Mouse (Mus musculus) spleen, adult 2 months (tissue): Measurements from ENCODE around the gene Gm10697. TPM values are rescaled to one million over a fixed set of nuclear protein-coding genes. Genes with fewer than 3 reads are reported as not detected.
"Not testable (repeated sequence)": the region's sequence is repeated elsewhere in the genome, so short reads cannot be mapped to it uniquely, and the experiment has no call there.

Experiments
- DNase-seq, 2 experiments: peaks; one replicate each; pipeline versions ENCODE4 v3.0.0 to v3.0.0-alpha.2; 2012 to 2021; ENCODE audit warnings: low spot score in 2 of 2, low read depth in 1 of 2
- H3K27ac ChIP-seq: fragments of 200-500 bp; 2 replicates; pipeline ENCODE4 v1.5.1; 2012; ENCODE audit warnings: low read length, inconsistent platforms; ENCODE audit not compliant: insufficient read depth
- H3K27me3 ChIP-seq: fragments of 200-500 bp; 2 replicates; pipeline ENCODE4 v1.6.1; 2012; ENCODE audit warnings: mild to moderate bottlenecking, moderate library complexity, low read length, inconsistent platforms; ENCODE audit not compliant: control insufficient read depth, insufficient read depth
- H3K36me3 ChIP-seq: fragments of 200-500 bp; 2 replicates; pipeline ENCODE4 v1.6.1; 2012; ENCODE audit warnings: mild to moderate bottlenecking, low read length, inconsistent platforms; ENCODE audit not compliant: control insufficient read depth, insufficient read depth
- H3K4me1 ChIP-seq: fragments of 200-500 bp; 2 replicates; pipeline ENCODE4 v1.6.1; 2011; ENCODE audit warnings: inconsistent platforms; ENCODE audit not compliant: control insufficient read depth, insufficient read depth, insufficient read length
- H3K4me3 ChIP-seq: fragments of 200-500 bp; 2 replicates; pipeline ENCODE4 v1.5.1; 2011; ENCODE audit warnings: mild to moderate bottlenecking, inconsistent platforms; ENCODE audit not compliant: insufficient read depth, insufficient read length; ENCODE audit errors: extremely low read depth
- WGBS: fragments of 180-500 bp; shearing (Covaris S2); methylation state at CpG from one replicate; pipeline ENCODE4 v1.1.7; 2018; 5-methylcytosine and 5-hydroxymethylcytosine counted together
- polyA plus RNA-seq: library from polyadenylated mRNA; depleted of rRNA; stranded (reverse); fragments of >200 nt; gene quantifications from 2 replicates; pipeline ENCODE4 v1.2.3, GENCODE M21; 2012; rRNA removed

Gm10697 gene
- not detected in 2 replicates for polyA plus RNA-seq

GRCm38 (mm10) chr3:94072544-94072943, at the start of gene Gm10697:
TSS of gene Gm10697 (minus strand) at chr3:94072644.
- not testable (repeated sequence) for DNase-seq, H3K27ac ChIP-seq, H3K27me3 ChIP-seq, H3K36me3 ChIP-seq, H3K4me3 ChIP-seq, H3K4me1 ChIP-seq
- WGBS = 69% methylated on average over 2 of the region's 3 CpGs

DNA sequence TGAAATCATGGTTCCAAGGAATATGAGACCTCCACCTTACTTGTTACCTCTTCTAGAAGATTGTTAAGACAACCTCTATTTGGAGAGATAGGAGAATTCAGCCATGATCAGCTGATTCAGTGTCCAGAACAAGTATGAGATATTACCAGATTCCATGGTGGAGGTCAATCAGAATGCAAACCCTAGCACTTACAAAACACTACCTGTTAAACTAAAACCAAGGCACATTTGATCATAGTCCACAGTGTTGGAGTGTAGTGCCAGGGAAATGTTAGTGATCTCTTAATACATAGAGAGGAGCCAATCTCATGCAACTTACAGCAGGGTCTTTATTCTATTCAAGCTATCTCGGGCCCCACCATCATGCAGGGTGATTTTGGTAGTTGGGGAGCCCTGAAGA, 42.6 kb upstream of the Gm10697 start:
- H3K27ac ChIP-seq, H3K4me1 ChIP-seq, H3K36me3 ChIP-seq, H3K4me3 ChIP-seq, H3K27me3 ChIP-seq, DNase-seq: not testable (repeated sequence)
- WGBS = 62% methylated on average over 1 of the region's 1 CpGs

GRCm38 (mm10) chr3:94054785-94055184, 17.7 kb downstream of the Gm10697 start, which contains the start of gene Gm9125:
TSS of gene Gm9125 (minus strand) at chr3:94054885.
- not testable (repeated sequence) for H3K4me3 ChIP-seq, H3K27me3 ChIP-seq, H3K27ac ChIP-seq, H3K4me1 ChIP-seq, DNase-seq, H3K36me3 ChIP-seq
- 92% methylated on average over 2 of the region's 3 CpGs for WGBS

DNA sequence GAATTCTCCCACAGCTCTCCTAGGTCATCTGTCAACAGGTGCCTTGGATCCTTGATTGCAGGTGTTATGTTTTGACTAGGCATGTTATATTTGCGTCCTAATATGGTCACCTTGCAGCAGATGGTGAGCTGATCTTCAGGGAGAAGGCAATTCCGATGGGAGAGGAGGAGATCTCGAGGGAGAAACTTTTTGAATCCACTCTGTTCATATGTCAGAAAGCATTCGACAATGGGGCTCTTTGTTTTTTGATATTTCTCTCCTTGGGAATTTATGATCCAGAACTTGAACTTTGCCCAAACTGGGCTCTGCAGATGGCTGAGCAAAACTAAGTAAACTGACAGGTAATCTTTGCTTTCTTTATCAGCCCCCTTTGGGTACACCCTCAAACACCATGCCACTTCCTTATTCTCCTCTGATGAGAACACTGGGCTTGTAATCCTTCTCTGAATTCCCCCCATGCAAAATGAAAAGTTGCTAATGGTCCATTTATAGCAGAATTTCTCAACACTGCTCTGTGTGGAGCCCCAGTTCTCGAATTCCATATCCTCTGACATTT, 22.8 kb downstream of the Gm10697 start:
- H3K27me3 ChIP-seq, H3K4me3 ChIP-seq, DNase-seq, H3K36me3 ChIP-seq, H3K4me1 ChIP-seq, H3K27ac ChIP-seq: not testable (repeated sequence)
- WGBS = 50% methylated on average over 1 of the region's 5 CpGs

- WGBS = 86% methylated on average over 1 of the region's 1 CpGs
- not testable (repeated sequence) for H3K4me1 ChIP-seq, H3K4me3 ChIP-seq, H3K36me3 ChIP-seq, DNase-seq, H3K27me3 ChIP-seq, H3K27ac ChIP-seq
Observed at GRCm38 (mm10) chr3:94038241-94038640, 34.2 kb downstream of the Gm10697 start.

DNA sequence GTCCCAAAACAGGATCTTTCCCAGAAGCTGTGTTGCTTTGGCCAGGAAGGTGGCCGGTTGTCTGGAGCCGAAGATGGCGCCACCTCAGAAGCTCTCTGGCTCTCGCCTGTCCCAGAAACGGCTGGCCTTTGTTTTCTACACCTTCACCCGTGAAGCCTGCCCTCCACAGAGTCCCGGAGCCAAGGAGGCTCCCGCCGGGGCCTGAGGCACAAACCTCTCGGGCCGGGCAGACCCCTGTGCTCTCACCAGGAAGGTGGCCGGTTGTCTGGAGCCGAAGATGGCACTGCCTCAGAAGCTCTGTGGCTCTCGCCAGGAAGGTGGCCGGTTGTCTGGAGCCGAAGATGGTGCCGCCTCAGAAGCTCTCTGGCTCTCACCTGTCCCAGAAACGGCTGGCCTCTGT, 38.0 kb downstream of the Gm10697 start:
- not testable (repeated sequence) for H3K4me1 ChIP-seq, H3K27ac ChIP-seq, DNase-seq, H3K27me3 ChIP-seq, H3K36me3 ChIP-seq, H3K4me3 ChIP-seq
- 90% methylated on average over 18 of the region's 18 CpGs for WGBS

Other genes with a start within 250 kb of the Gm10697 start
- not detected in 2 replicates for gene Tdpoz3, start 246.6 kb downstream of the Gm10697 start, polyA plus RNA-seq
- gene Gm9117, start 129.1 kb downstream of the Gm10697 start, polyA plus RNA-seq = not detected in 2 replicates
- not detected in 2 replicates for gene Tdpoz5, start 111.3 kb downstream of the Gm10697 start, polyA plus RNA-seq
- not detected in 2 replicates for gene Gm9125, start 17.8 kb downstream of the Gm10697 start, polyA plus RNA-seq
- gene Gm10696, start 105.5 kb upstream of the Gm10697 start, polyA plus RNA-seq = not detected in 2 replicates
- not detected in 2 replicates for gene Gm5286, start 124.1 kb upstream of the Gm10697 start, polyA plus RNA-seq
- gene Gm4778, start 191.4 kb upstream of the Gm10697 start, polyA plus RNA-seq = not detected in 2 replicates
- gene Them4, start 237.4 kb upstream of the Gm10697 start, polyA plus RNA-seq = 0.39 and 0.54 TPM in 2 replicates